Mouse (Mus musculus) adrenal gland, postnatal 14 days (tissue): ENCODE data around the gene Map3k9. TPM values are rescaled to one million over a fixed set of nuclear protein-coding genes. Genes with fewer than 3 reads are reported as not detected.

Source experiments
- DNase-seq: peaks from one replicate; pipeline ENCODE4 v3.0.0; 2021; ENCODE audit warnings: mixed read lengths
- total RNA-seq: library from RNA; stranded (reverse); gene quantifications from 2 replicates; pipeline ENCODE4 v1.2.3, GENCODE M21; 2021

Map3k9 gene
- total RNA-seq, 1 experiment from 2014 or later: 1.0 TPM

GRCm38 (mm10) chr12:81702903-81703302 is 78.1 kb downstream of the Map3k9 start:
- DNase-seq: no peak

- no peak for DNase-seq
Observed at GRCm38 (mm10) chr12:81698011-81698410, 83.0 kb downstream of the Map3k9 start.

GRCm38 (mm10) chr12:81691177-81691730 is 89.7 kb downstream of the Map3k9 start:
- peak; percentile 22 for DNase-seq

- DNase-seq: peak; percentile 41
Observed at GRCm38 (mm10) chr12:81690751-81691150, 90.2 kb downstream of the Map3k9 start.

- no peak for DNase-seq
Observed at GRCm38 (mm10) chr12:81690111-81690510, 90.9 kb downstream of the Map3k9 start.

GRCm38 (mm10) chr12:81689505-81690056 is 91.4 kb downstream of the Map3k9 start:
- no peak for DNase-seq

GRCm38 (mm10) chr12:81688537-81688936 is 92.4 kb downstream of the Map3k9 start:
- DNase-seq: peak; percentile 54

GRCm38 (mm10) chr12:81687873-81688272 is 93.1 kb downstream of the Map3k9 start:
- no peak for DNase-seq

GRCm38 (mm10) chr12:81686406-81687117 is 94.4 kb downstream of the Map3k9 start:
- DNase-seq: no peak

- no peak for DNase-seq
Observed at GRCm38 (mm10) chr12:81685981-81686380, 95.0 kb downstream of the Map3k9 start.

- no peak for DNase-seq
Observed at GRCm38 (mm10) chr12:81684096-81684495, 96.9 kb downstream of the Map3k9 start.

- no peak for DNase-seq
Observed at GRCm38 (mm10) chr12:81683395-81683794, 97.6 kb downstream of the Map3k9 start.

GRCm38 (mm10) chr12:81679807-81680529 is 101.0 kb downstream of the Map3k9 start:
- DNase-seq: no peak

GRCm38 (mm10) chr12:81675557-81675956 is 105.4 kb downstream of the Map3k9 start:
- no peak for DNase-seq

Other genes starting within 250 kb of the Map3k9 start
- gene Gm20498, start 248.3 kb downstream of the Map3k9 start, total RNA-seq: 33.8 and 42.2 TPM in 2 replicates
- gene Synj2bp, start 248.3 kb downstream of the Map3k9 start, total RNA-seq: 31.9 and 34.2 TPM in 2 replicates
- gene Adam21, start 212.7 kb downstream of the Map3k9 start, total RNA-seq: not detected in 2 replicates
- 26.7 and 26.9 TPM in 2 replicates for gene Med6, start 186.2 kb downstream of the Map3k9 start, total RNA-seq
- 3.0 and 4.4 TPM in 2 replicates for gene Ttc9, start 149.9 kb downstream of the Map3k9 start, total RNA-seq
- gene Pcnx, start 78.8 kb upstream of the Map3k9 start, total RNA-seq: 57.7 and 60.7 TPM in 2 replicates